Mouse (Mus musculus): ENCODE measurements around the gene Nabp2. TPM values are rescaled to one million over a fixed set of nuclear protein-coding genes. Genes with fewer than 3 reads are reported as not detected.

The Nabp2 gene
- total RNA-seq, 1 experiment: 25.3 TPM

DNA sequence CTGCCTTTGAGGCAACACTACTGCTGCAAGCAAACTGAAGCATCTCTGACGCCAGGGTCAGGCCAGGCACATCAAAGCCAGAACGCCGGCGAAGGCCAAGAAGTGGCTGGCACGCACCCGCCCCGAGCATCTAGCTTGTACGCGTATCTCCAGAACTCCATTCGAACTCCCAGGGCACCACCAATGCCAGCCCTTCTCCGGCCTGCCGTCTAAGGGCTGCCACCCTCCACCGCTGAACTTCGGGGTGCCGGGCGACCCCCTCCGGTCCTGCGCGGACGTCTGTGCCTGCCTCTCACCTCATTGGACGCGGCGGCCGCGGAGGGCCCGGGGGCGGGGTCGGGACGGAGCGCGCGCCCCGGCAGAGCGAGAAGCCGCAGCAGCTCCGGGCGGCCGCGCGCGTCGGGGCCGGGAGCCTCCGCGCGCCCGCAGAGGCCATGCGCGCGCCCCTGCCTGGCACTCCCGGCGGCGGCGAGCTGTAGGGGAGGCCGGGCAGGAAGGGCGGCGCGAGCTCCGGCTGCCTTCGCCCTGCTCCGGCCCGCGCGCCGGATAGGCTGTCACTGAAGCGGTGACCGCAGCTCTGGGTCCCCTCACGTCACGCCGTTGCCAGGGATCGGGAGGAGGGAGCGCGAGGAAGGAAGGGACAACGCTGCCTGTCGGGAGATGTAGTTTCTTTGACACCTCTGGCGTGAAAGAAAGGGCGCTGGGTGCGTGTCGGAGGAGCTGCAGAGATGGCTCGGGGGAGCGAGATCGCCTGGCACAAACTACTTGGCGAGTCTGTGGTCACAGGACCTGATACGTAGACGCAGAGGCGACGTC is 42.7 kb downstream of the Nabp2 start, which contains the start of gene Coq10a:
Coq10a (minus strand) TSS at position 596 of the 816 bp plus-strand sequence.
- DNase-seq (ENCODE audit: low read depth, low spot score): peak; percentile 63
- TF ChIP-seq ZNF384 (IDR thresholded peaks at IDR 0.05; ENCODE audit: low read depth, low read length): no peak
- peak; percentile 91 for TF ChIP-seq HCFC1 (IDR thresholded peaks at IDR 0.05; ENCODE audit: borderline replicate concordance, insufficient read depth, low read length)
- Histone ChIP-seq H3K36me3 (ENCODE audit: control insufficient read depth, insufficient read depth, low read length, poor library complexity, severe bottlenecking) (peaks cover 7% of the 10 kb centered on the region; the same call in 1 of the 2 replicates), H3K4me3 (ENCODE audit: insufficient read depth in 1 of 2, low read depth in 1 of 2, low read length in 2 of 2, poor library complexity in 1 of 2, severe bottlenecking in 1 of 2) (peak within 1 kb of the TSS; percentile 82 to 95), H3K9me3 (ENCODE audit: control insufficient read depth, insufficient read depth, low read depth, low read length) (no peaks in the 10 kb centered on the region), H3K9ac (ENCODE audit: insufficient read depth, low read depth, low read length, poor library complexity, severe bottlenecking) (peak within 1 kb of the TSS; percentile 82), H3K27ac (ENCODE audit: insufficient read depth, low read depth, low read length, poor library complexity, severe bottlenecking) (peak within 1 kb of the TSS; percentile 38), H3K4me1 (ENCODE audit: control insufficient read depth in 2 of 2, insufficient read depth in 2 of 2, low read length in 2 of 2, poor library complexity in 1 of 2) (peaks cover 8 to 11% of the 10 kb centered on the region in 2 experiments)
- in situ Hi-C loops (cut with MboI; ENCODE audit: low sequenced_read_pairs in 2 of 2, unreplicated experiment in 2 of 2): no loop called here

DNA sequence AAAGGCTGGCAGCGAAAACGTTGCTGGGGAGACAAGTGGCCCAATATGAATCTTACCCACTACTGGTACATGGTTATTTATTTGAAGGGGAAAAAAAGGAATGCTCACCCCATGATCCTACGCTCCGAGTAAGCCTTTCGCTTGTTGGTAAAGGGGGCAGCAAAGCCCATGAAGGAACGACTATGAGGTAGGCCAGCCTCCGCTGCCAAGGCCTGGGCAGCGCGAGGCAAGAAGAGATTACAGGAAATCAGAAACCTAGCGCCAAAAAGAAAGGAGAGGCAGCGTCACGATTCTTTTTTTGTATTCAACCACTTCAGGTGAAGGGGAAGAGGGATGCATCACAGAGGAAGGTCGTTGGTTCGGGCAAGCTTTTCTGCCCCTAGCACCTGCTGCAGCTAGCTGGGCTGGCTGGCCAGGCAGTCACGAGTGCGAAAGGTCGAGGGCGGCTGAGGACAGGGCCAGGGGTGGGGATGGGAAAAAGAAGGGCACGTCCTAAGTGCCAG is 43.3 kb downstream of the Nabp2 start:
- in situ Hi-C loops (cut with MboI; ENCODE audit: low sequenced_read_pairs in 2 of 2, unreplicated experiment in 2 of 2): no loop called here
- Histone ChIP-seq H3K4me1 (ENCODE audit: control insufficient read depth in 2 of 2, insufficient read depth in 2 of 2, low read length in 2 of 2, poor library complexity in 1 of 2) (peaks cover 5 to 10% of the 10 kb centered on the region in 2 experiments), H3K36me3 (ENCODE audit: control insufficient read depth, insufficient read depth, low read length, poor library complexity, severe bottlenecking) (peaks cover 14% of the 10 kb centered on the region), H3K4me3 (ENCODE audit: insufficient read depth in 1 of 2, low read depth in 1 of 2, low read length in 2 of 2, poor library complexity in 1 of 2, severe bottlenecking in 1 of 2) (peak overlapping the region; percentile 82 to 95), H3K9me3 (ENCODE audit: control insufficient read depth, insufficient read depth, low read depth, low read length) (no peaks in the 10 kb centered on the region), H3K27ac (ENCODE audit: insufficient read depth, low read depth, low read length, poor library complexity, severe bottlenecking) (no peak overlapping the region), H3K9ac (ENCODE audit: insufficient read depth, low read depth, low read length, poor library complexity, severe bottlenecking) (peak overlapping the region; percentile 73)
- no peak for DNase-seq (ENCODE audit: low read depth, low spot score)
- no peak for TF ChIP-seq HCFC1 (IDR thresholded peaks at IDR 0.05; ENCODE audit: borderline replicate concordance, insufficient read depth, low read length)
- TF ChIP-seq MAFK (IDR thresholded peaks at IDR 0.05; ENCODE audit: insufficient read depth, low read depth, low read length): no peak
- TF ChIP-seq CHD2 (IDR thresholded peaks at IDR 0.05; ENCODE audit: low read depth, low read length): no peak
- TF ChIP-seq ZC3H11A (IDR thresholded peaks at IDR 0.05; ENCODE audit: borderline replicate concordance, low read depth, low read length): no peak
- no peak for TF ChIP-seq ZNF384 (IDR thresholded peaks at IDR 0.05; ENCODE audit: low read depth, low read length)

DNA sequence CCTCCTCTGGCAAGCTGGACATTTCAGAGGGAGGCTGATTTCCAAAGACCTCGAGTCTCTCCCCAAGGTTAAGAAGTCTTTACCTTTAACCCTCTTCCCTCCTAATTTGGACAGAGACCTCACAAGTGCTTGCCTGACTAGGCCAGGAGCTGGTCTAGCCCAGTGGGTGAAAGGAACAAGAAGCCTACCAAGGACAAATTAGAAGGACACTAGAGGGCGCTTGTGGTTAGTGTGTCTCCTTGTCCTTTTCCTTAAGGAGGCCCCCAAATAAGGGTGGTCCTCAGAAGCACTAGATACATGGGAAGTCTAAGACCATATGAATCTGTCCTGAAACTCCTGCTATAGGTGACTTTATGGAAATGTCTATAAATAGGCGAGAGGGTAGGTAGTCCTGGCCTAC is 48.7 kb downstream of the Nabp2 start:
- DNase-seq (ENCODE audit: low read depth, low spot score): no peak
- Histone ChIP-seq H3K4me1 (ENCODE audit: control insufficient read depth in 2 of 2, insufficient read depth in 2 of 2, low read length in 2 of 2, poor library complexity in 1 of 2) (peaks cover 0 to 2% of the 10 kb centered on the region in 2 experiments; a peak in 1 of 4 replicates), H3K4me3 (ENCODE audit: insufficient read depth in 1 of 2, low read depth in 1 of 2, low read length in 2 of 2, poor library complexity in 1 of 2, severe bottlenecking in 1 of 2) (no peak overlapping the region), H3K36me3 (ENCODE audit: control insufficient read depth, insufficient read depth, low read length, poor library complexity, severe bottlenecking) (peaks cover 56% of the 10 kb centered on the region), H3K9me3 (ENCODE audit: control insufficient read depth, insufficient read depth, low read depth, low read length) (no peaks in the 10 kb centered on the region), H3K9ac (ENCODE audit: insufficient read depth, low read depth, low read length, poor library complexity, severe bottlenecking) (no peak overlapping the region), H3K27ac (ENCODE audit: insufficient read depth, low read depth, low read length, poor library complexity, severe bottlenecking) (no peak overlapping the region)
- TF ChIP-seq ZC3H11A (IDR thresholded peaks at IDR 0.05; ENCODE audit: borderline replicate concordance, low read depth, low read length): no peak
- no peak for TF ChIP-seq ZNF384 (IDR thresholded peaks at IDR 0.05; ENCODE audit: low read depth, low read length)
- no peak for TF ChIP-seq MAFK (IDR thresholded peaks at IDR 0.05; ENCODE audit: insufficient read depth, low read depth, low read length)
- TF ChIP-seq CHD2 (IDR thresholded peaks at IDR 0.05; ENCODE audit: low read depth, low read length): no peak
- TF ChIP-seq HCFC1 (IDR thresholded peaks at IDR 0.05; ENCODE audit: borderline replicate concordance, insufficient read depth, low read length): no peak
- in situ Hi-C loops (cut with MboI; ENCODE audit: low sequenced_read_pairs in 2 of 2, unreplicated experiment in 2 of 2): no loop called here

DNA sequence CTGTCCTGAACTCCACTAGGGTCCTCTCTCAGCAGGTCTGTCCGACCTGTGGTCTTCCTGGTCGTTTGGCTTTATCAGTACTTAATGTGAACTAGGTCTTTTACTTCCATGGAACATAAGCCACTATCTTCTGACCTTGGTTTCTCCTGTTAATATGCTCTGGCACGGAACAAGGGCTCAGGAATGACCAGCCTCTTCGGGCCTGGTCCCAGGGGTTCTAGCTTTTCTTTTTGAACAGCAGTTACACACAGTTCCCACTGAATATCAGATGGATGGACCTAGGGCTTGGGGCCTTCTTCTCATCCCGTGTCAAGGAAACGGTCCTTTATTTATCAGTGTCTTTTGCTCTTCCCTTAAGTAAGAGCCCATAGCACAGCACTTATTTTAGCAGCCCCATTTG is 49.5 kb downstream of the Nabp2 start:
- DNase-seq (ENCODE audit: low read depth, low spot score): no peak
- no peak for TF ChIP-seq HCFC1 (IDR thresholded peaks at IDR 0.05; ENCODE audit: borderline replicate concordance, insufficient read depth, low read length)
- TF ChIP-seq ZC3H11A (IDR thresholded peaks at IDR 0.05; ENCODE audit: borderline replicate concordance, low read depth, low read length): no peak
- Histone ChIP-seq H3K27ac (ENCODE audit: insufficient read depth, low read depth, low read length, poor library complexity, severe bottlenecking) (no peak overlapping the region), H3K4me1 (ENCODE audit: control insufficient read depth in 2 of 2, insufficient read depth in 2 of 2, low read length in 2 of 2, poor library complexity in 1 of 2) (peaks cover 0 to 2% of the 10 kb centered on the region in 2 experiments; a peak in 1 of 4 replicates), H3K9ac (ENCODE audit: insufficient read depth, low read depth, low read length, poor library complexity, severe bottlenecking) (no peak overlapping the region), H3K9me3 (ENCODE audit: control insufficient read depth, insufficient read depth, low read depth, low read length) (no peaks in the 10 kb centered on the region), H3K4me3 (ENCODE audit: insufficient read depth in 1 of 2, low read depth in 1 of 2, low read length in 2 of 2, poor library complexity in 1 of 2, severe bottlenecking in 1 of 2) (no peak overlapping the region), H3K36me3 (ENCODE audit: control insufficient read depth, insufficient read depth, low read length, poor library complexity, severe bottlenecking) (peaks cover 56% of the 10 kb centered on the region)
- in situ Hi-C loops (cut with MboI; ENCODE audit: low sequenced_read_pairs in 2 of 2, unreplicated experiment in 2 of 2): no loop called here
